Mouse (Mus musculus): ENCODE measurements at regions not wholly inside any gene's neighbourhood (a gene's known extent, or its start where the extent isn't known, plus 50 kb on each side); places are given as distances from the start of the nearest gene placed in this dataset.

- no peaks in the 10 kb centered on the region for H3K27me3 ChIP-seq (ENCODE audit: control insufficient read depth, insufficient read depth, low read length)
- H3K4me3 ChIP-seq (replicated peaks; ENCODE audit: low read length), result no peak overlapping the region
- no peak overlapping the region for H3K9ac ChIP-seq
- H3K27ac ChIP-seq, result 0 out of 2 replicates have a peak overlapping the region, but pooled peaks have one; percentile 10
- ATAC-seq (ENCODE audit: low FRiP score) (no peak), DNase-seq (ENCODE audit: low spot score) (no peak)
- H3K36me3 ChIP-seq (replicated peaks; ENCODE audit: control insufficient read depth, insufficient read depth), result no peaks in the 10 kb centered on the region
- no peaks in the 10 kb centered on the region for H3K9me3 ChIP-seq (ENCODE audit: control insufficient read depth, low read length)
- peaks cover 12% of the 10 kb centered on the region for H3K4me1 ChIP-seq (replicated peaks; ENCODE audit: control insufficient read depth, insufficient read depth, low read length)
- 19% methylated on average over 3 of the region's 3 CpGs for WGBS
- H3K4me2 ChIP-seq (replicated peaks), result peak overlapping the region; percentile 34
Observed at GRCm38 (mm10) chr1:41652210-41652609, 846.8 kb downstream of the Tmem182 start.

GRCm38 (mm10) chr1:41652646-41653427, 847.4 kb downstream of the Tmem182 start:
- Histone ChIP-seq H3K9me3 (ENCODE audit: control insufficient read depth, low read length) (no peaks in the 10 kb centered on the region), H3K4me3 (replicated peaks; ENCODE audit: low read length) (no peak overlapping the region), H3K27ac (peak overlapping the region; percentile 27; the same call in 1 of the 2 replicates), H3K36me3 (replicated peaks; ENCODE audit: control insufficient read depth, insufficient read depth) (no peaks in the 10 kb centered on the region), H3K4me1 (replicated peaks; ENCODE audit: control insufficient read depth, insufficient read depth, low read length) (peaks cover 12% of the 10 kb centered on the region), H3K9ac (no peak overlapping the region), H3K4me2 (replicated peaks) (peak overlapping the region; percentile 34), H3K27me3 (ENCODE audit: control insufficient read depth, insufficient read depth, low read length) (no peaks in the 10 kb centered on the region)
- peak; percentile 87 for ATAC-seq (ENCODE audit: low FRiP score)
- peak; percentile 82 for DNase-seq (ENCODE audit: low spot score)
- 48% methylated on average over 8 of the region's 8 CpGs for WGBS

DNA sequence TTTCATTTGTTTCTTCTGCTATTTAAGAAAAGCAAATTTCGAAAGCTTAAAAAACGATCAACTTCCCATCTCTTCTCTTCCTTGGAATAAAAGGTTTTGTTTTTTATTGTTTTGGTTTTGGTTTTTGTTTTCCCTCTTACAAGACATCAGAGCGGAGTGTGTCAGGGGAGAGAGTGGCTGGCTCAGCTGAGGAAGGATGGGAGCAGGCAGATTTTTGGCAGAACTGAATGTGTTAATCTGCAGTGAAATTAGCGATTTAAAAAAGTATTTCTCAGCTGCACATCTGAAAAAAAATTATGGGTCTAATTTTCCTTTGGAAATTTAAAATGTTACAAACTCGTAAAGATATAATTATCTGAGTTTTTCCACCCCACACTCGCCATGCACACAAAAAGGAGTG, 868.7 kb downstream of the Tmem182 start:
- Histone ChIP-seq H3K9me3 (ENCODE audit: control insufficient read depth, low read length) (no peaks in the 10 kb centered on the region), H3K36me3 (replicated peaks; ENCODE audit: control insufficient read depth, insufficient read depth) (no peaks in the 10 kb centered on the region), H3K4me3 (replicated peaks; ENCODE audit: low read length) (no peak overlapping the region), H3K27ac (no peak overlapping the region), H3K4me2 (replicated peaks) (no peak overlapping the region), H3K27me3 (ENCODE audit: control insufficient read depth, insufficient read depth, low read length) (no peaks in the 10 kb centered on the region), H3K4me1 (replicated peaks; ENCODE audit: control insufficient read depth, insufficient read depth, low read length) (no peaks in the 10 kb centered on the region), H3K9ac (no peak overlapping the region)
- WGBS, result 79% methylated on average over 6 of the region's 6 CpGs
- ATAC-seq (ENCODE audit: low FRiP score) (no peak), DNase-seq (ENCODE audit: low spot score) (no peak)

DNA sequence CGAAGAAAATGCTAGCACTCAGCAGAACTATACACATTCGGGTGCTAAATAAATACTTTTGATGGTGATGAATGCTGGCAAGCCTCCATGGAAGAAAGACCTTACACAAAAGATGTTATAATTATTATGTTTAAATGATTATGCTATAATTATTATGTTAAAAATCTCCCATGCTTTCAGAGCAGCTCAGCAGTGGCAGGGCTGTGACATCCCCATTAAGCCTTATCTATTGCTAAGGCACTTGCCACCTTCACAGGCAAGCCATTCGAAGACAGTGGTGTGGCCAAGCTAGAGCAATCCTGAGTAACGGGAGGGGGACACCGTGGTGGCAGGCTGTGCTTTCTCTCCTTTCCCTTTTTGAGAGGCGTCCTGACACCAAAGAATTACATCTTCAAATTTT, 869.9 kb downstream of the Tmem182 start:
- Histone ChIP-seq H3K9ac (no peak overlapping the region), H3K9me3 (ENCODE audit: control insufficient read depth, low read length) (no peaks in the 10 kb centered on the region), H3K27ac (no peak overlapping the region), H3K27me3 (ENCODE audit: control insufficient read depth, insufficient read depth, low read length) (no peaks in the 10 kb centered on the region), H3K4me3 (replicated peaks; ENCODE audit: low read length) (no peak overlapping the region), H3K4me1 (replicated peaks; ENCODE audit: control insufficient read depth, insufficient read depth, low read length) (no peaks in the 10 kb centered on the region), H3K36me3 (replicated peaks; ENCODE audit: control insufficient read depth, insufficient read depth) (no peaks in the 10 kb centered on the region), H3K4me2 (replicated peaks) (no peak overlapping the region)
- DNase-seq (ENCODE audit: low spot score) (no peak), ATAC-seq (ENCODE audit: low FRiP score) (no peak)
- 61% methylated on average over 6 of the region's 6 CpGs for WGBS

- Histone ChIP-seq H3K27me3 (ENCODE audit: control insufficient read depth, insufficient read depth, low read length) (no peaks in the 10 kb centered on the region), H3K4me3 (replicated peaks; ENCODE audit: low read length) (no peak overlapping the region), H3K4me1 (replicated peaks; ENCODE audit: control insufficient read depth, insufficient read depth, low read length) (no peaks in the 10 kb centered on the region), H3K9ac (no peak overlapping the region), H3K36me3 (replicated peaks; ENCODE audit: control insufficient read depth, insufficient read depth) (no peaks in the 10 kb centered on the region), H3K4me2 (replicated peaks) (no peak overlapping the region), H3K27ac (no peak overlapping the region), H3K9me3 (ENCODE audit: control insufficient read depth, low read length) (no peaks in the 10 kb centered on the region)
- WGBS, result 77% methylated on average over 3 of the region's 3 CpGs
- no peak for ATAC-seq (ENCODE audit: low FRiP score)
- DNase-seq (ENCODE audit: low spot score), result no peak
Observed at GRCm38 (mm10) chr1:41705692-41706091, 900.3 kb downstream of the Tmem182 start.

GRCm38 (mm10) chr1:41742644-41743331, 937.4 kb downstream of the Tmem182 start:
- Histone ChIP-seq H3K9ac (no peak overlapping the region), H3K27ac (peak overlapping the region; percentile 24; the same call in 1 of the 2 replicates), H3K4me3 (replicated peaks; ENCODE audit: low read length) (no peak overlapping the region), H3K4me1 (replicated peaks; ENCODE audit: control insufficient read depth, insufficient read depth, low read length) (no peaks in the 10 kb centered on the region), H3K36me3 (replicated peaks; ENCODE audit: control insufficient read depth, insufficient read depth) (no peaks in the 10 kb centered on the region), H3K9me3 (ENCODE audit: control insufficient read depth, low read length) (no peaks in the 10 kb centered on the region), H3K4me2 (replicated peaks) (no peak overlapping the region; the same call in 1 of the 2 replicates), H3K27me3 (ENCODE audit: control insufficient read depth, insufficient read depth, low read length) (no peaks in the 10 kb centered on the region)
- 23% methylated on average over 5 of the region's 5 CpGs for WGBS
- ATAC-seq (ENCODE audit: low FRiP score) (no peak), DNase-seq (ENCODE audit: low spot score) (no peak)

DNA sequence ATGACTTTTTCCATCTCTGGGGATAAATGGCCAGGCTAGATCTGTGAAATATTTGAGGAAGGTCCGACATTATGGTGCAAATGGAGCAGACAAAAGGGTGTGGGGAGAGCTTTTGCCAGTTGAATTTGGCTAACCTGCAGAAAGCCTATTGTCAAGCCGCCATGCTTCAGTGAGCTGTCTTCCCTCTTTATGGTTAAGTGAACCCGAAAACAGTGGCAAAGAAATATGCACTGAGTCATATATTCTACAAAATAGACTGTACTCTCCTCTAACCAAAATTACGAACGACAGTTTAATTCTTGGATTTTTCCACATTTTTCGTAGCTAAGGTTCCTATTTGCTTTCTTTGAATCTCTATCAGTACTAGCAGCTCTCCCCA, 937.9 kb downstream of the Tmem182 start:
- ATAC-seq (ENCODE audit: low FRiP score), result no peak
- H3K27ac ChIP-seq, result no peak overlapping the region
- DNase-seq (ENCODE audit: low spot score), result no peak
- H3K4me1 ChIP-seq (replicated peaks; ENCODE audit: control insufficient read depth, insufficient read depth, low read length), result no peaks in the 10 kb centered on the region
- no peak overlapping the region for H3K4me3 ChIP-seq (replicated peaks; ENCODE audit: low read length)
- no peaks in the 10 kb centered on the region for H3K36me3 ChIP-seq (replicated peaks; ENCODE audit: control insufficient read depth, insufficient read depth)
- 28% methylated on average over 6 of the region's 6 CpGs for WGBS
- no peaks in the 10 kb centered on the region for H3K27me3 ChIP-seq (ENCODE audit: control insufficient read depth, insufficient read depth, low read length)
- H3K4me2 ChIP-seq (replicated peaks), result peak overlapping the region; percentile 15; the same call in 1 of the 2 replicates
- no peaks in the 10 kb centered on the region for H3K9me3 ChIP-seq (ENCODE audit: control insufficient read depth, low read length)
- no peak overlapping the region for H3K9ac ChIP-seq

GRCm38 (mm10) chr1:41744531-41744930, 939.1 kb downstream of the Tmem182 start:
- no peak overlapping the region for H3K4me3 ChIP-seq (replicated peaks; ENCODE audit: low read length)
- DNase-seq (ENCODE audit: low spot score), result no peak
- no peak for ATAC-seq (ENCODE audit: low FRiP score)

DNA sequence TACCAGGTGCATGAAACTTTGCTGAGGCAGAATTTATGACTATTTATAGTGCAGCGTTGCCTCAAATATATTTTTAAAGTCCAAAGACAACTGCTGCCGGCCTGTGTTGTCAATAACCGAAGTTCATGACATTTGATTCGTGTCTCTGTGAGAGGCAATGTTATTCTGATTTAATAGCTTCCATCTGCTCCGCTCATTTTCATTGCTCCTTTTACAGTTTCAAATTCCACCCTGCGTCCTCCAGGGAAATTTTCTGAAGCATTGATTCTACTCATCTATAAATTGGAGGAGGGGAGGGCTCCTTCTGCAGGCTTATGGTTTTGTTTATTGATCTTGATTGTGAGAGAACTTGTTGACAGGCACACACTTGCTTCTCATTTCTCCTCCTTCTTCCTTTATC, 936.2 kb upstream of the Pou3f3 start:
- Histone ChIP-seq H3K27me3 (ENCODE audit: control insufficient read depth, insufficient read depth, low read length) (no peaks in the 10 kb centered on the region), H3K9ac (no peak overlapping the region), H3K4me3 (replicated peaks; ENCODE audit: low read length) (no peak overlapping the region), H3K4me2 (replicated peaks) (no peak overlapping the region), H3K27ac (no peak overlapping the region), H3K4me1 (replicated peaks; ENCODE audit: control insufficient read depth, insufficient read depth, low read length) (no peaks in the 10 kb centered on the region), H3K36me3 (replicated peaks; ENCODE audit: control insufficient read depth, insufficient read depth) (no peaks in the 10 kb centered on the region), H3K9me3 (ENCODE audit: control insufficient read depth, low read length) (no peaks in the 10 kb centered on the region)
- 68% methylated on average over 6 of the region's 6 CpGs for WGBS
- no peak for DNase-seq (ENCODE audit: low spot score)
- no peak for ATAC-seq (ENCODE audit: low FRiP score)

More at GRCm38 (mm10) chr1:41744531-41744930, 939.1 kb downstream of the Tmem182 start:
- Histone ChIP-seq H3K36me3 (replicated peaks; ENCODE audit: control insufficient read depth, insufficient read depth) (no peaks in the 10 kb centered on the region), H3K4me1 (replicated peaks; ENCODE audit: control insufficient read depth, insufficient read depth, low read length) (no peaks in the 10 kb centered on the region), H3K9me3 (ENCODE audit: control insufficient read depth, low read length) (no peaks in the 10 kb centered on the region), H3K9ac (no peak overlapping the region), H3K27me3 (ENCODE audit: control insufficient read depth, insufficient read depth, low read length) (no peaks in the 10 kb centered on the region), H3K4me2 (replicated peaks) (no peak overlapping the region), H3K27ac (no peak overlapping the region)
- 56% methylated on average over 3 of the region's 3 CpGs for WGBS

Data from hindbrain, embryonic 14.5 days (tissue).